In the genomic region with DNA sequence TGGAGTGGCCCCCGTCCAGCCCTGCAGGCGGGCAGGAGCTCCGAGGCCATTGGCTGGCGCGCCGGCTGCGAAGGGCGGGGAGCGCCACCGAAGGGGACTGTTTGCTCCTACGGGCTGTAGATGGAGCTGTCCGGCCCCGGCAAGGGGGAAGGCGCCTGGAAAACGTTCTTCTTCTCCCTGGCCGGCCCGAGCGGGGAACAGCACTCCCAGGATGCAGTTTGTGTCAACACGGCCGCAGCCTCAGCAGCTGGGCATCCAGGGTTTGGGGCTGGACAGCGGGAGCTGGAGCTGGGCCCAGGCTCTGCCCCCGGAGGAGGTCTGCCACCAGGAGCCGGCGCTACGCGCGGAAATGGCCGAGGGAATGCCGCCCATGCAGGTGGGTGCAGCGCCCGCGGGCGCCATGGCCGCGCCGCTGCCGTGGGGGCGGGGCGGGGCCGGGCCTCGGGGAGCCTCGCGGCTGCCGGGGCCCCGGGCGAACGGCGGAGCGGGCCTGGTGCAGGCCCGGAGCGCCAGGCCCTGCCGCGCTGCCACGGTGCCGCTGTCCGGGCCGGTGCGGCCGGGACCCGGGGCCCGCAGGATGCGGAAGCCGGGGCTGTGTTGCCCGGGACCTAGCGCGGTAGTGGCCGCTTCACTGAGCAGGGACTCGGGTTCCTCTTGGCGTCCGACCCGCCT, we compare ENCODE assay signal across 8 mouse cellular contexts. TPM values are rescaled to one million over a fixed set of nuclear protein-coding genes. Genes with fewer than 3 reads are reported as not detected.
A peak's percentile ranks its signal among the peaks of the same experiment; 100 is the strongest.
DNase-seq lines count a peak whose midpoint lies in the region; ATAC-seq and TF ChIP-seq lines count a peak whose summit lies in the region.

No protein-coding gene starts in this region.

- peak; percentile 97 for ATAC-seq in forebrain, embryonic 16.5 days
- ATAC-seq in lung, embryonic 15.5 days (ENCODE audit: borderline replicate concordance, extremely low read depth, low FRiP score, low TSS enrichment): peak; percentile 96

- DNase-seq in ES-E14 (ENCODE audit: low read depth, low spot score): peak; percentile 61
- peak; percentile 93 for DNase-seq in cerebellum, adult 11-12 months
- peak; percentile 93 for DNase-seq in heart, postnatal 4 days
- peak; percentile 86 to 89 for DNase-seq in layer of hippocampus, adult 8-10 months (ENCODE audit: low spot score in 2 of 2)
- DNase-seq in ovary, adult 18-20 months (ENCODE audit: low spot score): peak; percentile 88
- DNase-seq in thymus, postnatal 0 days (ENCODE audit: low spot score): peak; percentile 72

- no peaks in the 10 kb centered on the region for H3K4me1 ChIP-seq in ES-E14 (ENCODE audit: control insufficient read depth in 2 of 2, insufficient read depth in 2 of 2, low read length in 2 of 2, poor library complexity in 1 of 2)
- H3K4me1 ChIP-seq in forebrain, embryonic 16.5 days (replicated peaks; ENCODE audit: control insufficient read depth, insufficient read depth, low read length): peaks cover 19% of the 10 kb centered on the region
- H3K4me1 ChIP-seq in lung, embryonic 15.5 days: peaks cover 19% of the 10 kb centered on the region

- H3K4me3 ChIP-seq in ES-E14 (ENCODE audit: insufficient read depth in 1 of 2, low read depth in 1 of 2, low read length in 2 of 2, poor library complexity in 1 of 2, severe bottlenecking in 1 of 2): peak overlapping the region; percentile 92 to 97
- H3K4me3 ChIP-seq in forebrain, embryonic 16.5 days (replicated peaks; ENCODE audit: low read length): peak overlapping the region; percentile 96
- peak overlapping the region; percentile 96 for H3K4me3 ChIP-seq in lung, embryonic 15.5 days

- H3K9me3 ChIP-seq in ES-E14 (ENCODE audit: control insufficient read depth, insufficient read depth, low read depth, low read length): no peaks in the 10 kb centered on the region
- H3K9me3 ChIP-seq in forebrain, embryonic 16.5 days (ENCODE audit: control insufficient read depth, low read length): no peaks in the 10 kb centered on the region
- no peaks in the 10 kb centered on the region for H3K9me3 ChIP-seq in lung, embryonic 15.5 days

- H3K27ac ChIP-seq in ES-E14 (ENCODE audit: insufficient read depth, low read depth, low read length, poor library complexity, severe bottlenecking): no peak overlapping the region; the same call in 1 of the 2 replicates
- H3K27ac ChIP-seq in forebrain, embryonic 16.5 days (ENCODE audit: low read length): peak overlapping the region; percentile 98
- H3K27ac ChIP-seq in lung, embryonic 15.5 days: peak overlapping the region; percentile 99

- no peaks in the 10 kb centered on the region for H3K27me3 ChIP-seq in forebrain, embryonic 16.5 days (replicated peaks; ENCODE audit: control insufficient read depth, insufficient read depth, low read length)
- H3K27me3 ChIP-seq in lung, embryonic 15.5 days: no peaks in the 10 kb centered on the region

- H3K4me2 ChIP-seq in forebrain, embryonic 16.5 days (ENCODE audit: low read length): peak overlapping the region; percentile 73
- peak overlapping the region; percentile 77 for H3K4me2 ChIP-seq in lung, embryonic 15.5 days

- in situ Hi-C loops in ES-E14 (cut with MboI; ENCODE audit: low sequenced_read_pairs in 2 of 2, unreplicated experiment in 2 of 2): no loop called here

- H3K36me3 ChIP-seq in ES-E14 (ENCODE audit: control insufficient read depth, insufficient read depth, low read length, poor library complexity, severe bottlenecking): no peaks in the 10 kb centered on the region; the same call in 1 of the 2 replicates
- H3K36me3 ChIP-seq in forebrain, embryonic 16.5 days (ENCODE audit: control insufficient read depth, insufficient read depth): peaks cover 20% of the 10 kb centered on the region
- peaks cover 28% of the 10 kb centered on the region for H3K36me3 ChIP-seq in lung, embryonic 15.5 days

- peak overlapping the region; percentile 84 for H3K9ac ChIP-seq in ES-E14 (ENCODE audit: insufficient read depth, low read depth, low read length, poor library complexity, severe bottlenecking)
- peak overlapping the region; percentile 99 for H3K9ac ChIP-seq in forebrain, embryonic 16.5 days (replicated peaks; ENCODE audit: low read depth, low read length)
- H3K9ac ChIP-seq in lung, embryonic 15.5 days: peak overlapping the region; percentile 91

- WGBS in forebrain, embryonic 16.5 days: under 1% methylated on average over 70 of the region's 71 CpGs
- under 1% methylated on average over 71 of the region's 71 CpGs for WGBS in lung, embryonic 15.5 days

TF ChIP-seq in ES-E14, 5 proteins besides CTCF, POLR2A, EP300 and RAD21:
- 0 out of 2 replicates have a peak, but pooled peaks have one; percentile 35 for TF ChIP-seq HCFC1 (IDR thresholded peaks at IDR 0.05; ENCODE audit: borderline replicate concordance, insufficient read depth, low read length)
- TF ChIP-seq ZC3H11A (IDR thresholded peaks at IDR 0.05; ENCODE audit: borderline replicate concordance, low read depth, low read length): no peak
TF ChIP-seq in ES-E14: peak in this region for 1.

RNA-seq across cellular contexts. Expression of gene Zfp282, which starts 0.6 kb away (rescaled TPM):
- 4.9 and 6.3 TPM in 2 replicates for total RNA-seq in ES-E14 (2012; rRNA removed)
- 25.6 and 26.3 TPM in 2 replicates for polyA plus RNA-seq in forebrain, embryonic 16.5 days (2015; fragmentation: Nextera tagmentation; extraction: Ambion mirVana)
- 10 to 100 TPM; 10.1 to 10.4 TPM for total RNA-seq in heart, postnatal 4 days (2021)
- 10 to 100 TPM; 11.8 to 15.1 (median 12.4) TPM for total RNA-seq in layer of hippocampus, adult 8-10 months (2022)
- 16.6 and 17.9 TPM in 2 replicates for polyA plus RNA-seq in lung, embryonic 15.5 days (2015; fragmentation: Nextera tagmentation; extraction: Ambion mirVana)
- polyA plus RNA-seq in thymus, postnatal 0 days (2015; fragmentation: Nextera tagmentation; extraction: Ambion mirVana): 9.5 and 10.1 TPM in 2 replicates

RNA-seq across cellular contexts. Expression of gene Zfp398, which starts 42.1 kb away (rescaled TPM):
- 3.8 and 4.3 TPM in 2 replicates for total RNA-seq in ES-E14 (2012; rRNA removed)
- 17.5 and 18.7 TPM in 2 replicates for polyA plus RNA-seq in forebrain, embryonic 16.5 days (2015; fragmentation: Nextera tagmentation; extraction: Ambion mirVana)
- 1 to 10 TPM; 7.4 to 7.7 TPM for total RNA-seq in heart, postnatal 4 days (2021)
- total RNA-seq in layer of hippocampus, adult 8-10 months (2022): 10 to 100 TPM; 21.2 to 27.1 (median 24.1) TPM
- 8.8 and 9.3 TPM in 2 replicates for polyA plus RNA-seq in lung, embryonic 15.5 days (2015; fragmentation: Nextera tagmentation; extraction: Ambion mirVana)
- polyA plus RNA-seq in thymus, postnatal 0 days (2015; fragmentation: Nextera tagmentation; extraction: Ambion mirVana): 8.6 and 11.1 TPM in 2 replicates

RNA-seq across cellular contexts. Expression of gene Zfp212, which starts 42.7 kb away (rescaled TPM):
- 9.2 and 10.1 TPM in 2 replicates for total RNA-seq in ES-E14 (2012; rRNA removed)
- polyA plus RNA-seq in forebrain, embryonic 16.5 days (2015; fragmentation: Nextera tagmentation; extraction: Ambion mirVana): 21.0 and 22.1 TPM in 2 replicates
- 10 to 100 TPM; 12.1 TPM for total RNA-seq in heart, postnatal 4 days (2021)
- 10 to 100 TPM; 20.1 to 24.0 (median 21.5) TPM for total RNA-seq in layer of hippocampus, adult 8-10 months (2022)
- polyA plus RNA-seq in lung, embryonic 15.5 days (2015; fragmentation: Nextera tagmentation; extraction: Ambion mirVana): 18.0 and 18.6 TPM in 2 replicates
- polyA plus RNA-seq in thymus, postnatal 0 days (2015; fragmentation: Nextera tagmentation; extraction: Ambion mirVana): 21.1 and 23.6 TPM in 2 replicates

RNA-seq across cellular contexts. Expression of gene Zfp786, which starts 46.9 kb away (rescaled TPM):
- total RNA-seq in ES-E14 (2012; rRNA removed): 2.0 and 2.2 TPM in 2 replicates
- 17.0 and 21.9 TPM in 2 replicates for polyA plus RNA-seq in forebrain, embryonic 16.5 days (2015; fragmentation: Nextera tagmentation; extraction: Ambion mirVana)
- total RNA-seq in heart, postnatal 4 days (2021): 1 to 10 TPM; 1.1 to 1.7 TPM
- total RNA-seq in layer of hippocampus, adult 8-10 months (2022): 1 to 10 TPM; 4.9 to 5.7 (median 5.0) TPM
- polyA plus RNA-seq in lung, embryonic 15.5 days (2015; fragmentation: Nextera tagmentation; extraction: Ambion mirVana): 3.5 and 3.6 TPM in 2 replicates
- 1.6 and 2.6 TPM in 2 replicates for polyA plus RNA-seq in thymus, postnatal 0 days (2015; fragmentation: Nextera tagmentation; extraction: Ambion mirVana)
